Mouse (Mus musculus) splenic B cell, adult 2 months (primary cell): ENCODE measurements at regions not wholly inside any gene's neighbourhood (a gene's known extent, or its start where the extent isn't known, plus 50 kb on each side); places are given as distances from the start of the nearest gene placed in this dataset.

ENCODE experiments used
- DNase-seq: peaks from one replicate; pipeline ENCODE4 v3.0.0-alpha.2; 2011; ENCODE audit warnings: low read depth, low spot score
- H3K27me3 ChIP-seq: 2 replicates; pipeline ENCODE4 v1.6.1; 2012; ENCODE audit warnings: mild to moderate bottlenecking, low read length, moderate library complexity, mixed read lengths; ENCODE audit not compliant: control insufficient read depth, poor library complexity, insufficient read depth, severe bottlenecking
- H3K36me3 ChIP-seq: 2 replicates; pipeline ENCODE4 v1.6.1; 2012; ENCODE audit warnings: mild to moderate bottlenecking, low read length, moderate library complexity, mixed read lengths; ENCODE audit not compliant: control insufficient read depth, poor library complexity, insufficient read depth, severe bottlenecking

DNA sequence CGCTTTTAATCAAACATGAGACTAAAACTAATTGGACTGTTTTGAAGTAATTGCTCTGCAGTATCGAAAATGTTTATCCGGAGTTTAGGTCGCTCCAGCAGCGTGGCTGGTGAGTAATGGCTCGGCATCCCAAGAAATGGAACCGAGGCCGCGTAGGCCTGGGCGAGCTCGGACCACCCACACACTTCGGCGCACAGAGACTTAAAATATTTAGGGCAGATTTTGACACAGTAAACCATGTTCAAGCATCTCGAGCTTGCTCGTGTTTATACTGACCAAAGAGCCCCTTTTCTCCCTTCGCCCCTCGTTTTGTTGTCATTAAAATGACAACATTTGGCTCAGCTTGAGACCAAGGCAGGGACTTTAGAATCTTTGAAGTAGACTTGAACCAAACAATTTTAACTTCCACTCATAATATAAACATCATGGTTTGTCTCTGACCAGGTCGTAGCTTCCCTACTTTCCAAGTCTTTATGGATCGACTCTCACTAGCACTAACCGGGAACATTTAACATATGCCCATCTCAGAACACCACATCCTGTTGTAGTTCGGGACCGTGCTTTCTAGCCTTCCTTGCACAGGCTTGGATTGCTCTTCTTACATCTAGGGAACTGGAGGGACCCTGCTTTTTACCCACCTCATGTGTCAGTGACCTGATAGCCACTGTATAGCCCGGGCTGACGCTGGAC is 223.0 kb upstream of the Map3k1 start:
- H3K36me3 ChIP-seq, result no peaks in the 10 kb centered on the region
- no peak for DNase-seq
- H3K27me3 ChIP-seq, result no peaks in the 10 kb centered on the region

- DNase-seq, result no peak
- Histone ChIP-seq H3K36me3 (no peaks in the 10 kb centered on the region), H3K27me3 (no peaks in the 10 kb centered on the region)
Measured at GRCm38 (mm10) chr13:112037731-112038380, 229.1 kb upstream of the Map3k1 start.

DNA sequence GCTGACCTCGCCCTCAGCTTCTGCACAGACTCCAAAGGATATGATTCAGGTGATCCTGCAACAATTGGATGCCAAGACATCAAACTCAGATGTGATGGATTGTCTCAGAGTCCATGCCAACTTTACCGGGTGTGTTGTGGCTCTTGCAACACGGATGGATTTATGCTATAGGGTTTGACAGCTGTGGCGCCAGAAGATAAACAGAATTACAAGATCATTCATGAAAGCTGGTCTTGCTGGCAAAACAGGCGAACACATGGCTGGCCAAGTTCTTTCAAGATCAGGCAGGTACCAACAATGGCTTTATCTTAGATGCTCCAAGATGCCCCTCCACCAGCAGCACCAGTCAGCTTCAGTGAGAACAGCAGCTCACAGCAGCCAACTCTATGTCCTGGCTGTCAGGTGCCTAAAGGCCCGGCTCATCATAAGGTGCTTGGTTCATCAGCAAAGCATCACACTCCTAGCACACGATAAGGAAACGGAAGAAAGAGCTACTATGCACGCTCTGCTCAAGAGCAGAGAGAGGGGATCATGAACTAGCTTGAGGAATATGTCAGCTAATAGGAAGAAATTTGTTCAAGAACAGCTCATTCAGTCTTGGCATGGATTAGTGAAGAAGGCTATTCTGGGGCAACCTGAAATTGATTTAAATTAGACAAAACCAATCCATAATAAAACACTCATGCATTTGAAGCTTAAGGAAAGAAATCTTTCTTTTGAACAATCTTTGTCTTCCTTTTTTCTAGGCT is 229.9 kb upstream of the Map3k1 start:
- no peak for DNase-seq
- no peaks in the 10 kb centered on the region for H3K36me3 ChIP-seq
- H3K27me3 ChIP-seq, result no peaks in the 10 kb centered on the region

GRCm38 (mm10) chr13:112039422-112040145 is 230.8 kb upstream of the Map3k1 start:
- Histone ChIP-seq H3K36me3 (no peaks in the 10 kb centered on the region), H3K27me3 (no peaks in the 10 kb centered on the region)
- no peak for DNase-seq

DNA sequence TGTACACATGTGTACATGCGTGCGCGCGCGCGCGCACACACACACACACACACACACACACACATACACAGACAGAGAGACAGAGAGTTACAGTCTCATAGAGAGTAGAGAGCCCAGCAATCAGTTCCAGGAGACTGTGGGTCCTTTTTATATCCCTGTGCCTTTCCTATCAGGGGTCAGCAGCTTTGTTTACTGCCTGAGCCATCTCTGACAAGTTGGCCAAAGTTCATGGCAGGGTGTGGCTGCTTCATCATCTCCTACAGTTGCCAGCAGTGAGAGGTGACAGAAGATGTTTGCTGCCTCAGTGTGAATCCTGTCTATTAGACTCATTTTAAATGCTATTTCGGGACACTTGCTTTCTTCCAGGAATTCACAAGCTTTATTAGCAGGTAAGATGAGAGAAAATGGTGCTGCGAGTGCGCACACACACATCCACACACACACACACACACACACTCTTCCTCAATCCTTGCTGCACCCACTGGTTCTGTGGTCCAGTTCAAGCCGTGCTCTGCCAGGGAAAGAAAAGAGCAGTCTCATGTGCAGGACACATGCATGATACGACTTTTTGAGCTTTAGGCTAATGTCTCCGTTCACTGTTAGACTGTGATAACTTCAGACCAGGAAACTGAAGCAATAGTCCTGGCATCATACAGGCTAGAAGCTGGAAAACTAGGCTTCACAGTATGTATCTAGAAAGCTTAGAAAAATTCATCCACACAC is 234.9 kb upstream of the Map3k1 start:
- no peak for DNase-seq
- H3K27me3 ChIP-seq, result no peaks in the 10 kb centered on the region
- H3K36me3 ChIP-seq, result no peaks in the 10 kb centered on the region

- Histone ChIP-seq H3K27me3 (no peaks in the 10 kb centered on the region), H3K36me3 (no peaks in the 10 kb centered on the region)
- no peak for DNase-seq
Measured at GRCm38 (mm10) chr13:112044372-112044771, 235.6 kb upstream of the Map3k1 start.

DNA sequence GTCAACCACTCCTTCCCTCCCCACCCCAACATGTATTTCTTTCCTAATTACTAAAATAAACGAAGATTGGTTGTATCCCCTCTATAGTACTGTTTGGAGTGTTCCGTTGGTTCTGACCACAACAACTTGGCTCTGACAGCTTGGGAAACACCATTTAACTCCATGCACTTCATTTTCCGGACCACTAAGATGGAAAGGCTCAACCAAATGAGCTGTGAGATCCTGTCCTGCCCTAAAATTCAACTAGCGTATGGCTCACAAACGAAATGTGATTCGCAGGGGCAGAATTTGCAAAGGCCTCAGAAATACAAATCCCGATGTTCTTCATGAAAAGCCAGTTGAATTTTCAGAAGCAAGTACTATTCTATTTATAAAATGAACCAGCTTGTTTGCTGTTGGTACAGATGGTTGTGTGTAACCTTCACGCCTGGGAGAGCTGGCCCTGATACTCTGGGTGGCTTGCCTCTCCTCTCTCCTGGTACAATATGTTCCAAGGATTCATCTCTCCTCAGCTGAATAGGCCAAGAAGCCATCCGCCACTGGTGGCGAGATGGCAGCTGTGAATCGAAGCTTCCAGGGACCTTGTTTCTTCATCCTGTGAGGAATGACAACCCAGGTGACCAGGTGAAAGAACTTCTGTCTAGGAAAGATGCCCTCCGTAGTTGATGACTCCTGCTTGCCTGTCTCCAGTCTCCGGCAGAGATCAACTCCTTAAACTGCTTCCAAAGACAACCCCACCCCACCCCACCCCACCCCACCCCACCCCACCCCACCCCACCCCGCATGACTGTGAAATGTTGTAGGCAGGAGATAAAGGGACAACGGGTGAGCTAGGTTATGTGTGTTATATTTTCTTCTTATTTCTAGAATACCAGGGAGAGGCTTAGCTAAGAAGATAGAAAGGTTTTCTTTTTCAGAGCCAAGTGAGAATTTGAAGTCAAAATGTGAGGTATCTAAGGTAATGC is 237.7 kb upstream of the Map3k1 start:
- no peak for DNase-seq
- Histone ChIP-seq H3K36me3 (no peaks in the 10 kb centered on the region), H3K27me3 (no peaks in the 10 kb centered on the region)

DNA sequence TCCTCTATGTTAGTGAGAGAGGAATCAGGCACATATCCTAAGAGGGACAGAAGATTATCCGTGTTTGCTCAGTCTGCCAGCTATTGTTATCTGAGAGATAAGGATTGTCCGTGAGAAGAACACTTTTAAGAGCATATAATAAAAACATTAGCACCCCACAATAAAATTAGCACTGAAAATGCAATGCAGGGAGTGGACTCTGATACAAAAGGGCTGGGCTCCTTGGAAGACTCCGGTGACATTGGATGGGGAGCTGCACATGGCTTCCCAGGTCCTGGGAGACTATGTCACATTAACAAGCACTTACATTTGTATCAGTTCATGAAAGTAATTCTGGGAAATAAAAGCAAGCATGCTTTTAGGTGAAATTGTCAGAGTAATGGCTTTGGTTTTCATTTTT is 238.6 kb upstream of the Map3k1 start:
- Histone ChIP-seq H3K27me3 (no peaks in the 10 kb centered on the region), H3K36me3 (no peaks in the 10 kb centered on the region)
- no peak for DNase-seq

- Histone ChIP-seq H3K27me3 (no peaks in the 10 kb centered on the region), H3K36me3 (no peaks in the 10 kb centered on the region)
- DNase-seq, result no peak
Measured at GRCm38 (mm10) chr13:112047874-112048273, 239.1 kb upstream of the Map3k1 start.

DNA sequence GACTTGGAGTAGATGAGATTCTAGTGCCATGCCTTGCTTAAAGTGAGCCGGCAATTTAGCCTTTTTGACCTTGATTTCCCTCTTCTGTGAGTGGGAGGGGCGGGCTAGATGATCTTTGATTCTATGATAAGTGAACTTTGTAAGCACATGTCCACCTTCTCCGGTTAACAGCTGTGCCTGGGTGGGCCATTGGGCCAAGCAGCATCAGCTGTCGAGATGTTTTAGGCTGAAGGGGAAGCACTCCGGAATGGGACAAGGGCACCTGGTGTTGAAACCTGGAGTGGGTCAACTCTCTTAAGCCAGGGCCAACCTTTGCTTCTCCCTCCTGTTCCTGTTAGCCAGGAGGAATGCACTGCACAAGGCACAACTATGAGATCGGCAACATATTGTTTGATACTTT is 239.5 kb upstream of the Map3k1 start:
- no peak for DNase-seq
- H3K36me3 ChIP-seq, result no peaks in the 10 kb centered on the region
- H3K27me3 ChIP-seq, result no peaks in the 10 kb centered on the region

GRCm38 (mm10) chr13:112050892-112051291 is 237.4 kb upstream of the Ankrd55 start:
- no peak for DNase-seq
- H3K27me3 ChIP-seq, result no peaks in the 10 kb centered on the region
- H3K36me3 ChIP-seq, result no peaks in the 10 kb centered on the region

GRCm38 (mm10) chr13:112052011-112052410 is 236.2 kb upstream of the Ankrd55 start:
- no peak for DNase-seq
- Histone ChIP-seq H3K36me3 (no peaks in the 10 kb centered on the region), H3K27me3 (no peaks in the 10 kb centered on the region)

- H3K27me3 ChIP-seq, result no peaks in the 10 kb centered on the region
- DNase-seq, result no peak
- H3K36me3 ChIP-seq, result no peaks in the 10 kb centered on the region
Measured at GRCm38 (mm10) chr13:112052456-112052855, 235.8 kb upstream of the Ankrd55 start.
